Mouse (Mus musculus) frontal cortex, adult 2 months (tissue): ENCODE measurements around the gene Hmga2. TPM values are rescaled to one million over a fixed set of nuclear protein-coding genes. Genes with fewer than 3 reads are reported as not detected.

Experiments used
- DNase-seq, 2 experiments: peaks; one replicate each; pipeline ENCODE4 v3.0.0; 2022; ENCODE audit warnings: low spot score in 1 of 2; ENCODE audit errors: extremely low spot score in 1 of 2
- polyA plus RNA-seq: library from polyadenylated mRNA; depleted of rRNA; stranded (reverse); fragments of >200 nt; gene quantifications from 2 replicates; pipeline ENCODE4 v1.2.3, GENCODE M21; 2012; rRNA removed

Hmga2 gene
- not detected in 2 replicates for polyA plus RNA-seq

GRCm38 (mm10) chr10:120475601-120476515 lies at the start of gene Hmga2:
Hmga2 (minus strand) TSS chr10:120476469.
- no peak for DNase-seq

- no peak for DNase-seq
Observed at GRCm38 (mm10) chr10:120522959-120523358, 46.7 kb upstream of the Hmga2 start.

- no peak for DNase-seq
Observed at GRCm38 (mm10) chr10:120521912-120522575, 45.8 kb upstream of the Hmga2 start.

GRCm38 (mm10) chr10:120516311-120516710 lies 40.0 kb upstream of the Hmga2 start:
- no peak for DNase-seq

GRCm38 (mm10) chr10:120513721-120514120 lies 37.5 kb upstream of the Hmga2 start:
- DNase-seq: no peak

- DNase-seq: no peak
Observed at GRCm38 (mm10) chr10:120512946-120513345, 36.7 kb upstream of the Hmga2 start.

- no peak for DNase-seq
Observed at GRCm38 (mm10) chr10:120512121-120512520, 35.9 kb upstream of the Hmga2 start.

- DNase-seq: no peak
Observed at GRCm38 (mm10) chr10:120503959-120504358, 27.7 kb upstream of the Hmga2 start.

GRCm38 (mm10) chr10:120500794-120501193 lies 24.5 kb upstream of the Hmga2 start:
- DNase-seq: no peak

GRCm38 (mm10) chr10:120498086-120498485 lies 21.8 kb upstream of the Hmga2 start:
- DNase-seq: no peak

GRCm38 (mm10) chr10:120494653-120495052 lies 18.4 kb upstream of the Hmga2 start:
- DNase-seq: no peak

GRCm38 (mm10) chr10:120491477-120491876 lies 15.2 kb upstream of the Hmga2 start:
- no peak for DNase-seq

GRCm38 (mm10) chr10:120489611-120490010 lies 13.3 kb upstream of the Hmga2 start:
- no peak for DNase-seq

GRCm38 (mm10) chr10:120488526-120488925 lies 12.3 kb upstream of the Hmga2 start:
- no peak for DNase-seq

GRCm38 (mm10) chr10:120487881-120488280 lies 11.6 kb upstream of the Hmga2 start:
- no peak for DNase-seq

GRCm38 (mm10) chr10:120485461-120485860 lies 9.2 kb upstream of the Hmga2 start:
- DNase-seq: no peak

- no peak for DNase-seq
Observed at GRCm38 (mm10) chr10:120484144-120484543, 7.9 kb upstream of the Hmga2 start.

- DNase-seq: no peak
Observed at GRCm38 (mm10) chr10:120478164-120478563, 1.9 kb upstream of the Hmga2 start.

- DNase-seq: no peak
Observed at GRCm38 (mm10) chr10:120477501-120477900, 1.2 kb upstream of the Hmga2 start.

- no peak for DNase-seq
Observed at GRCm38 (mm10) chr10:120476516-120477336, 457 bp upstream of the Hmga2 start.

- DNase-seq: no peak
Observed at GRCm38 (mm10) chr10:120475041-120475541, 1.2 kb downstream of the Hmga2 start.
